Mouse (Mus musculus) left cerebral cortex, adult 9 months (tissue): ENCODE measurements around the gene Sdf4.
A peak's percentile ranks its signal among the peaks of the same experiment; 100 is the strongest.

Source experiments
- DNase-seq, 2 experiments: peaks; one replicate each; pipeline ENCODE4 v3.0.0; 2022; ENCODE audit warnings: low spot score in 2 of 2

Gene Sdf4

DNA sequence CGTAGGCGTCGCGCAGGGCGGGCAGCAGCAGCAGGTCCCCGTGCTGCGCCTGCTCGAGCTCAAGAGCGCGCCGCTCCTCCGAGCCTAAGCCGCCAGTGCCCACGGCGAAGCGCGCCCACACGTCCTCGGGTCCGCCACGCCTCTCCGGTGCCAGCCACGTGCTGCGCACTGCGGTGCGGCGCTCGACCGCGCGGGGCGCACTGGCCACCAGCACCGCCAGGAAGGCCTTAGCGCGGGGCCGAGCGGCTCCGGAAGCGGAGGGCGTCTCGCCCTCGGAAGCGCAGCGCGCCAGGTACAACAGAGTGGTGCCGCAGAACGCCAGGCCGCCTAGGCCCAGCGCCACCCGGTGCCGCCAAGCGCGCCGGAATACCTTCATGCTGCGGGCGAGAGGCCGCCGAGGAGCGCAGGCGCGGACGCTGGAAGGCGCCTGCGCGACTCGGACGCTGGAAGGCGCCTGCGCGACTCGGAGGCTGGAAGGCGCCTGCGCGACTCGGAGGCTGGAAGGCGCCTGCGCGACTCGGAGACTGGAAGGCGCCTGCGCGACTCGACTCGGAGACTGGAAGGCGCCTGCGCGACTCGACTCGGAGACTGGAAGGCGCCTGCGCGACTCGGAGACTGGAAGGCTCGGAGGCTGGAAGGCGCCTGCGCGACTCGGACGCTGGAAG, at the start of gene Sdf4, which contains the start of gene B3galt6:
Sdf4 (plus strand) TSS at position 632 of the 665 bp plus-strand sequence.
B3galt6 (minus strand) TSS at position 409 of the 665 bp plus-strand sequence.
- DNase-seq: peak; percentile 76 to 88

- DNase-seq: peak in 1 of 2 experiments; percentile 49
These were observed 49.6 kb upstream of the Sdf4 start for GRCm38 (mm10) chr4:155943049-155943452.

GRCm38 (mm10) chr4:155943534-155944249, 49.0 kb upstream of the Sdf4 start, which contains the start of gene Ube2j2:
Ube2j2 (plus strand) TSS chr4:155943831.
- peak; percentile 88 to 98 for DNase-seq

DNA sequence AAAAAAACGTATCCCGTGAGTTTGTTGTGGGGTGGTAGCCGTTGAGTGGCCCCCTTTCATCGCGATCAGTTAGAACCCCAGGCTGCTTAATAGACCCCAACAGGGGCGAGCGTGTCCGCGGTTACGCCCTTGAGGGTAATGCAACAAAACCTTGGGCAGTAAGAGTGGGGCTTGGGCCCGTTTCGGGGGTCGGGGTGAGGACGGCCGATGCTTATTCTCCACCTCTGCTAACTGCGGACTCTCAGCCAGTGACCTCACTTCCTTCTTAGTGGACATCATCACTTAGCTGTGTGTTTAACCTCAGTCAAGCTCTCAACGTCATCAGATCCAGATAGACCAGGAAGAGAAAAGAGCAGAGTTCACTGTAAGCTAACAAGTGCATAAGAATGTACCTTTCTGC, 48.4 kb upstream of the Sdf4 start:
- no peak for DNase-seq

DNA sequence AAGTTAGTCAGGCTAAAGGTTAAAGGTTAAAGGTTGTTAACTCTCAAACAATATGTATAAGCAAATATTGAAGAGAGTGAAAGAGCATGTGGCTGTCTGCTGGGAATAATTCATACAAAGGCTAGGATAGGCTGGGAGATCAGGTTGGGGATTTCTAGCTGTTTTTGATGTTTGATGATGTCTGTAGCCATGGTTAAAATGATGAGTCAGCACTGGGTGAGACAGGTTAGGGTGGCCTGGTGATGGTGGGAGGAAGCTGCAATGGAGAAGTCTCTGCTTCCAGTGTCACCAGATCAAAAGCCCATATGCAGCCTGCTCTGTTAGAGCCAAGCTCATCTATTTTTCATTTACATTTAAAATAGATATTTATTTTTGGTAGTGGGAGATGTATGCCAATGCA, 45.6 kb upstream of the Sdf4 start:
- DNase-seq: no peak

- no peak for DNase-seq
These were observed 37.2 kb upstream of the Sdf4 start for GRCm38 (mm10) chr4:155955491-155955890.

GRCm38 (mm10) chr4:155959275-155959674, 33.4 kb upstream of the Sdf4 start:
- DNase-seq: peak in 1 of 2 experiments; percentile 72

DNA sequence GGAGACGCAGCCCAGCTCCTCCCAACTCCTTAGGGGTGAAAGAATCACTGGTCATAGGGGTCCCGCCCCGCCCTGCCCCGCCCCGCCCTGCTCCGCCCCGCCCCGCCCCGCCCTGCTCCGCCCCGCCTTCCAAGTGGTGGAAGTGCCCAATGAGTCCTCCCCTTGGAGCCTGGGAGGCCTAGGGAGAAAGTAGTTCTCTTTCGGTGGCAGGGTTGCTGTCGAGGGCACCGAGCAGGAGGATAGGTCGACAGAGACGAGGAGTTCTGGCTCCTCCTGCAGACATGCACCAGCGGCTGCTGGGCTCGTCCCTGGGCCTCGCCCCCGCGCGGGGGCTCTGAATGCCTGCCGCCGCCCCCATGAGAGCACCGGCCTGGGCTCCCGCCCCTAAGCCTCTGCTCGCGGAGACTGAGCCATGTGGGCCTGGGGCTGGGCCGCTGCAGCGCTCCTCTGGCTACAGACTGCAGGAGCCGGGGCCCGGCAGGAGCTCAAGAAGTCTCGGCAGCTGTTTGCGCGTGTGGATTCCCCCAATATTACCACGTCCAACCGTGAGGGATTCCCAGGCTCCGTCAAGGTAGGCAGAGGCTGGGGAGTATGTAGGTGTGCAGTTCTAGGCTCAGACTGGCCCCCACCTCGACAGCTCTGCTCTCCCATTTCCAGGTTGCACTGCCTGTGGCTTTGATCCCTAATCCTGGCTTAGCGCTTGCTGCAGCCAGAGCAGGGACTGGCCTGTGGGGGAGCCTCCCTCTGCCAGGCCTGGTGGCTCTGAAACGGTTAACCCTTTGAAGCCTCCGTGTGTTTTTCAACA, 30.3 kb upstream of the Sdf4 start, which contains the start of gene C1qtnf12:
C1qtnf12 (plus strand) TSS at position 152 of the 805 bp plus-strand sequence.
- DNase-seq: peak in 1 of 2 experiments; percentile 31

- no peak for DNase-seq
These were observed 29.6 kb upstream of the Sdf4 start for GRCm38 (mm10) chr4:155963106-155963505.

GRCm38 (mm10) chr4:155964396-155964795, 28.3 kb upstream of the Sdf4 start:
- no peak for DNase-seq

GRCm38 (mm10) chr4:155969043-155969653, 23.5 kb upstream of the Sdf4 start:
- no peak for DNase-seq

DNA sequence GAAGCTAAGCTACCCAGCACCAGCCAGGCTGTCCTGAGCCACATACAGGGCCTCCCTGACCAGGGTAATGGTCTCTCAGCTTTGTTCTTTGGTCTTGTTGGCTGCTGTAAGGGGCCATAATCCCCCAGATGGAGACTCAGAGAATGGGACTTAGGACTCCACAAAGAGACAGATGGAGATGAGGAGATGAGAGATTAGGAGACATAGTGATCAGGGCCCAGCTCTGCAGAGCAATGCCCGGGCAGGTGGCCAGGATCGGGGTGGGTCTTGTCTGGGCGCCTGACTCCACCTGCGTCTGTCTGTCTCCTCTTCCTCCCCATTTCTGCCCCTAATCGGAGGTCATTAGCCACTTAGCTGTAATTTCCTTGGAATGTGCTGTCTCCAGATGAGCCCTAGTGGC, 22.4 kb upstream of the Sdf4 start:
- no peak for DNase-seq

- no peak for DNase-seq
These were observed 20.0 kb upstream of the Sdf4 start for GRCm38 (mm10) chr4:155972651-155973050.

- DNase-seq: no peak
These were observed 19.4 kb upstream of the Sdf4 start for GRCm38 (mm10) chr4:155973239-155973638.

DNA sequence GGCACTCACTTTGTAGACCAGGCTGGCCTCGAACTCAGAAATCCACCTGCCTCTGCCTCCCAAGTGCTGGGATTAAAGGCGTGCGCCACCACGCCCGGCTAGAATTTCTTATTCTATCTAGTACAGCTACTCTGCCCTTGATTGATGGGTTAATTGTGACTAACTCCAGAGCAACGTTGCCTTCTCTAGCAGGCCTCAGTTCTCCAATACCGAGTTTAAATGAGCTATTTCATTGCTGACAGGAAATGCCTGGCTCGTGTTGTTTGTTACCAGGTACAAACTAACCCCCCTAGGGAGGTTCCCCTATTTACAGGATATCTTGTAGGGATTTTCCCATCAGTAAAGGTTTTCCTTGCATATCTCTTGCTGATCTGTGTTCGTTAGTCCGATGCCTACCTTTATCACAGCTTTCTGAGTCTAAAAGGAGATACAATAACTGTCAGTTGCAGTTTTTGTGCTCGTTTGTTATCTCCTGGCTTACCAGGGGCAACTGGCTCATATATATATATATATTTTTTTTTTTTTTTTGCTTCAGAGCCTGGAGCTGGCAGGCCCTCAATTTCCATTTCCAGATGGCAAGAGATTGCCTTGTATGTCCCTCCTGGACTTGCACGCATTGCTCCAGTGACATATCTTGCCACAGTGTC, 11.1 kb upstream of the Sdf4 start:
- DNase-seq: no peak

GRCm38 (mm10) chr4:155983788-155984187, 8.9 kb upstream of the Sdf4 start:
- no peak for DNase-seq

GRCm38 (mm10) chr4:155991211-155991907, 1.3 kb upstream of the Sdf4 start:
- DNase-seq: no peak

GRCm38 (mm10) chr4:155991908-155992230, 803 bp upstream of the Sdf4 start:
- no peak for DNase-seq

DNA sequence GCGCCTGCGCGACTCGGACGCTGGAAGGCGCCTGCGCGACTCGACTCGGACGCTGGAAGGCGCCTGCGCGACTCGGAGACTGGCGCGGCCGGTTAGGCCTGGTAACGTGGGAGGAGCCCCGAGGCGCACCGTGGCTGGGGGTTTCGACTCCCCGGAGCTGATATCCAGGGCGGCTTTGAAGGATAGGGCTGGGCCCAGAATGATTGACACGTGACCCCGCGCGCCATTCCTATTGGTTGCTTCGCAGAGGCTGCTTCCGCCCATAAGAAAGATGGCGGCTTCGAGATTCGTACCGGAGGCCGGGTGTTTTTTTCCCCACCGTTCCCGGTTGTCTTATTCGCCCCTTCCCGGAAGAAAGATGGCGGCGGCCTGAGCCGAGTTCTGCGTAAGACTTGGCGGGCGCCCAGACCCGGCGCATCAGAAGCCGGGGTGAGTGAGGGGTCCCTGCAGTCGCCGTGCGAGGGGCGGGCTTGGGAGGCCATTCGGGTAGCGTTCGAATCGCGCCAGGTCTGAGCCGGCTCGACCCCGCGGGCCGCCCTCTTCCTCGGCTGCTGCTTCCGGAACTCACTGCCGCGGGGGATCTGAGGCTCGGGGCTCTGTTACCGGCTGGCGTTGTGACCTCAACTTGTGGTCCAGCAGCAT, 355 bp downstream of the Sdf4 start:
- DNase-seq: peak; percentile 94 to 98

DNA sequence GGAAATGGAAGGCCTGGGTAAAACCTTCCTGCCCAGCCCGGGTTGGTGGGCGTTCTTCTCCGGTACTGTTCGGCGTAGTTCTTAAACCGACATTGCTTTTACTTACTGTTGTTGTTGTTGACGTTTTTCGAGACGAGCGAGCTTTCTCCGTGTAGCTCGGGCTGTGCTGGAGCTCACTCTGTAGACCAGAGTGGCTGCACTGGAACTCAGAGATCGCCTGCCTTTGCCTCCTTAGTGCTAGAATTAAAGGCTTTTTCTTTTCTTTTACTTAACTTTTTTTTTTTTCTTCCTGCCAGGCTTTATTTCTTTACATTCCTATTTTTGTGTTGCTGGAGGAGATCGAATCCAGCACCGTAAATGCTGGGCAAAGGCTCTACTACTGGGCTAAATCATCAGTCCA, 934 bp downstream of the Sdf4 start:
- DNase-seq: no peak
